Mouse (Mus musculus) heart, postnatal 25 days (tissue): ENCODE measurements around the gene Iqce. TPM values are rescaled to one million over a fixed set of nuclear protein-coding genes. Genes with fewer than 3 reads are reported as not detected.

Experiments used
- DNase-seq: peaks from one replicate; pipeline ENCODE4 v3.0.0; 2022; ENCODE audit warnings: low spot score
- intact Hi-C: fragments of 180-260 bp; cut with DNase I; formaldehyde crosslinking; loops from one replicate; pipeline ENCODE4 v1.15.1; 2025
- total RNA-seq, 2 experiments: library from RNA; stranded (reverse); gene quantifications; 2 replicates each; pipeline ENCODE4 v1.2.3; 2021

Iqce gene
- total RNA-seq, result 1 to 10 TPM; 4.5 to 7.5 TPM

DNA sequence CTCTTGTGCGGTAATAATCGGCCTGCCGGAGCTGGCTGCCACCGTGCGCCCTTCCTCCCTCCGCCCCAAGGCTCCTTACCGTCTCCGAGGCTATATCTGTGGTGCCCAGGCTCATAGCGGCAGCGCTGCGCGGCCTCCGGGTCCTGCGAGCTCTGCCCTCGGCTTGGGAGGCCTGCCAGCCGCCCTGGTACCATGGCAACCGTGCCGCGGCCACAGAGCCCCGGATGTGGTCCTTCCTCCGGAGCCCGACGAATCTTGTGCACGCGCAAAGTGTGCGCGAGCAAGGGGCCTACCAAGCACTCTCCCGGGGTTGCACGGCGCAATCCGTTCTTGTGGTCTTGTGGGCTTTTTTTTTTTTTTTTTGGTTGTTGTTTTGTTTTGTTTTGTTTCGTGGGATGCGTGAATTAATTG lies at the start of gene Iqce:
Gene Iqce (minus strand): TSS at position 276 of the 411 bp plus-strand sequence.
- peak; percentile 85 for DNase-seq
- intact Hi-C loops, result no loop called here

DNA sequence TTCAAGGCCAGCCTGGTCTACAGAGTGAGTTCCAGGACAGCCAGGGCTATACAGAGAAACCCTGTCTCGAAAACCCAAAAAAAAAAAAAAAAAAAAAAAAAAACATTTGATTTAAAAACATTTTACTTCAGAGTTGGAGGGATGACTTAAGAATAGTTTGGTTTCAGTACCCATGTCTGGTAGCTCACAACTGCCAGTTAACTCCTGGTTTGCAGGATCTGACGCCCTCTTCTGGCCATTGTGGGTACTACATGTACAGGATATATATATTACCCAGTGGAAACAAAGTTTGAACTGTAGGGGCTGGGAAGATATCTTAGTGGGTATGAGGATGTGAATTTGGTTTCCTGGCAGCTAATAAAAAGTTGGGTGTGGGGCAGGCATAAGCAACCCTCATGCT lies 48.7 kb upstream of the Iqce start:
- DNase-seq, result no peak
- intact Hi-C loops, result loop anchor here (5.0 kb wide), 1 partner anchor 76 kb away; no protein-coding TSS in a partner anchor

DNA sequence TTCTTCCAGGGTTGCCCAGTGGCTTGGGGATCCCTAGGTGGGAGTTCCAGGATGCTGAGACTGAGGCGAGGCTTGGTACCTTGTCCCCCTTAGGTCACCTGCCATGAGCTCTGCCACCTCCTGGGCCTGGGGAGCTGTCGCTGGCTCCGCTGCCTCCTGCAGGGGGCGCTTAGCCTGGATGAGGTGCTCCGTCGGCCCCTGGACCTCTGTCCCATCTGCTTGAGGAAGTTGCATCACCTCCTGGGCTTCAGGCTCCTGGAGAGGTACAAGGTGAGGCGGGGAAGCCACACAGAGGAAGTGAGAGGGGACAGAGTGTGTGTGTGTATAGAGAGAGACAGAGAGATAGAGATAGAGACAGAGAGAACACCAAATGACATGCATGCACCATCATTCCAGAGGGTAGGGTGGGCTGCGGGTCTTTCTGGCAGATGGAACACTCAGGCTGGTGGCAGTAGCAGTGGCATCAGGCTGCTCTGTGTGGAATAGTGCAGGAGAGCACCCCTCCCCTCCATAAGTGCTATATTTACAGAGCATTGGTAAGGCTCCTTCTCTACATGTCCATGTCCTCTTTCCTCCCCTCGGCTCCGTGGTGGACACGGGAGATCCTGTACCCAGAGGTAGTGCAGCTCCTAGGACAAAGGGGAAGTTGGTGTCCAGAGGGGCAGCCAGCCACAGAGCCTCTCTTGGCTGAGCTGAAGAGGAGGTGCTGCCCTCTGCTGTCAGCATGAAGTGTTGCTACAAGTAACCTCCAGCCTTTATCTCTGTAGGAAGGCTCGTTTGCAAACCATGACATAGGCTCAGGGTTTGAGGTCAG lies 47.1 kb upstream of the Iqce start:
- peak; percentile 57 for DNase-seq
- intact Hi-C loops, result loop anchor here (2.0 to 5.0 kb wide), 2 partner anchors 42 to 208 kb away; partner anchors contain the start of gene Brat1

DNA sequence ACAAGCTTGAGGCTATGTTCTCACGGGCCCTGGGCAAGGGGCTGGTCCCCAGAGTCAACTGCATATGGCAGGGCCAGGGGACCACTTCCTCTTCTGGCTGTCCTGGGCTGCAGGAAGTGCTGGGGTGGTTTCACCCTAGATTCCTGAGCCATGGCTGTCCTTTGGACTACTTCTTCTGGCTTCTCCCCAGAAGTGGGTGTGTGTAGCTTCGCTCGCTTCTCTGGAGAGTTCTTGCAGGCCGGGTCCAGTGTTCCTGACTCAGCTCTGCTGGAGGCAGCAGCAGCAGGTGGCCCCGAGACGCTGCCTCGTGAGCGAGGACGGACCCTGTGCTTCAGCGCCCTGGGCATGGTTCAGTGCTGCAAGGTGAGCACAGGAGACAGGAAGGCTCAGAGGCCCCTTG lies 46.2 kb upstream of the Iqce start:
- intact Hi-C loops, result loop anchor here (2.0 to 5.0 kb wide), 2 partner anchors 41 to 208 kb away; partner anchors contain the start of gene Brat1

DNA sequence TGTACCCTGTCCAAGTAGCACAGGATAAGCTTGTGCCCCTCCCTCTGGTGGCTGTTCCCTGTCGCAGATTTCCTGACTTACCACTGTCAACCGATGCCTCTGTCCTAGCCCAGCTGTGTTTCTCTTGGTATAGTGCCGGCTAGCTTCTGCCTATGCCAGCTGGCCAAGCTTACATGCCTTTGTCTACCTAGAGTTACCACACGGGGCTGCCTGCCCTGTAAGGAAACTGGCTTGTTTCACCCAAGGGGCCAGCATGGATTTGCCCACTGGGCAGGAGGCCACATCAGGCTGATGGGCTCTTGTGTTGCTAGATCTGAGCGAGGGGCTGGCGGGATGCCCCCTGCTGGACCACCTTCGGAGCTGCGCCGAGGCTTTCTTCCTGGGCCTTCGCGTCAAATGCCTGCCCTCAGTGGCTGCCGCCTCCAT lies 41.5 kb upstream of the Iqce start:
- DNase-seq, result no peak
- intact Hi-C loops, result no loop called here

More for the DNA sequence above, 46.2 kb upstream of the Iqce start:
- DNase-seq, result no peak

DNA sequence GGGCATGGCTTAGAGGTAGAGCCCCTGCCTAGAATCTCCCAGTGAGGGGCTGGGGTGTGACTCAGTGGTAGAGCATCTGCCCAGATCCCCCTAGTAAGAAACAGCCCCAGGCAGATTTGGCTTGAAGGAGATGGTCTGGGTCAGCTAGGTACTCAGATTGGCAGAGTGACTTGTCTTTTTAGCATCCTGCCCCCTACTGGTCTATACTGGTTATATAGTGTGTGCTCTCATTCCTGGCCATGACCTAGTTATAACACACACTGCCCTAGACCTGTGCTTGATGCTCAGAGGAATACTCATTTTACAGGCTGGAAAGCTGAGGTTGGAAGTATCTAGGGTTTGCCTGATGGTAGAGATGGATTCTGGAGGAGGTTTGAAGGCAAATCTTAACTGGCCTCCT lies 39.7 kb upstream of the Iqce start:
- DNase-seq, result no peak
- intact Hi-C loops, result no loop called here

DNA sequence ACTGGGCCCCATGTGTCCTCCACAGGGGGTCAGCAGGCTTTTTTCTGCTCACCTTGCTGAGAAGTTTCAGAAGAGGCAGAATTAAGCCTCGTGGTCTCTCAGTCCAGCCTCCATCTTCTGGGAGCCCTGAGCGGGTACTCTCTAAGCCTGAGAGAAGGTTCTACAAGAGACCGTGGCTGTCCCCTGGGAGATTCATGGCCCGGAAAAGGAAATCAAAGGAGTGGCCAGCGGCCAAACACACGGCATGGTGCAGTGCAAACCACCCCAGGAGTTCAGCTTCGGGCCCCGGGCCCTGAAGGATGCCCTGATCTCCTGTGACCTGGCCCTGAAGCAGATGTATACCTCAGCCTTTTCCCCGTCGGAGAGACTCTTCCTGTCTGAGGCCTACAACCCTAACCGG lies 38.9 kb upstream of the Iqce start:
- DNase-seq, result no peak

DNA sequence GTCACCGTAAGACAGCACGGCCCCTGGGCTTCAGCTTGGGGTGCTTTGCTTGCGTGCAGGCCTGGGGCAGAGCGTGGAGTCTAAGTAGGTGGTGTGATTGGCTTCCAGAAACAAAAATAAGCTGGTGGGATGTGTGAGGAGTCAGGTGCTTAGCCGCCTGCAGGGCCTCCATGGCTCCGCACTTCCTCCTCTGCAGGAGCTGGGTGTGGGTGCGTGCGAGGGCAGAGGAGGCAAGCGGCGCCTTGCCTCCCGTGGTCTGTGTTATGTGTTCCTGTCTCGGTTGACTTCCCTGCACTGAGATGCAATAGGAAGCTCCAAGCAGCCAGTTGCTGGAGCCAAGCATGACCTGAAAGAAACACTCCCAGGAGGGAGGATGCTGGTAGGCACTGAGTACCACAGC lies 37.6 kb upstream of the Iqce start:
- intact Hi-C loops, result no loop called here
- no peak for DNase-seq

More for the DNA sequence above, 38.9 kb upstream of the Iqce start:
- intact Hi-C loops, result no loop called here

DNA sequence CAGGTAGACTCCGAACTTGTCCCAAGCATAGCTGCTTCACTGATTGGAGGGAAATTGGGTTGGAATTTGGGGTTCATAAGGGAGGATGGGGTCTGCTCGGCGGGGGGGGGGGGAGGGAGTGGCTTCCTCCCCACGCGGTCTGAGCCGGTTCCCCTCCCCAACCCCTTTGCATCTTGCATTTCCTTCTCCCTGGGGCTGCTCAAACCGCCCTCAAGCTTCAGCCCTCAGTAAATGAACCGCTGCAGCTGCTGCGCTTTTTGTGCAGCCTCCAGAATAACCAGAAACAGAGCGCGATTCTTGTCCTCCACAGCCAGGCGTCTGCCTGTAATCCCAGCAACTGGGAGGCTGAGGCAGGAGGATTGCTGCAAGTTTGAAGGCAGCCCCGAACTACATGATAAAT lies 34.0 kb upstream of the Iqce start:
- intact Hi-C loops, result no loop called here
- DNase-seq, result no peak

DNA sequence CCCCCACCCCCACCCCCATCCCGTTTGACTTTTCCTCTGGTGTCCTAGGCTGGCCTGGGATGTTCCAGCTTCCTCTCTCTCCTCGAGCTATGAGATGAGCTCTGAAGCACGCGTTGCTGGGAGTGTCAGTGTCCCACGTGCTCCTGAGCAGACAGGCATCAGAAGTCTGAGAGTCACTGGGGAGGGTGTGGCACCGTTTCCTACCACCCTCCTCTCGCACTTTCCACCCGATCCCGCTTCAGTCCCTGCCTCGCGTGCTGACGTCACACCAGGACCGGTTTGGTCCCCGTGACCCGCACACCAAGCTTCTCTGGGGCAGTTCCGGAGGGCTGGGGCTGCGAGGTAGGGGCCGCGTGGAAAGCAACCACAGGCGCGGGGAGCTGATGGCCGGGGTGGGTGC lies 33.1 kb upstream of the Iqce start:
- no peak for DNase-seq
- intact Hi-C loops, result no loop called here

DNA sequence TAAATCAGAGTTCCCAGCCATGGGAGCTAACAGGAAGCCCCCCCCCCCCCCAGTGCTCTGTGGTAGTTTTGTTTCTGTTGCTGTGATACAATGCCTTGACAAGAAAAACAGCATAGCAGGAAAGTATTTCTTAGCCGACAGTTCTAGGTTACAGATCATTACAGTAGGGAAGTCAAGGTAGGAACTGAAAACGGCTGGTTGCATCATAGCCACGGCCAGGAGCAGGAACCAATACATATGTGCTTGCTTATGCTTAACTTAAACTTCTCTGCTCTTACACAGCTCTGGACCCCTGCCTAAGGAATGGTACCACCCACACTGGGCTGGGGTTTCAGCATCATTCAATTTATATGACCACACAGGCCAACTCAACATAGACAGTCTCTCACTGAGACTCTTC lies 31.2 kb upstream of the Iqce start:
- no peak for DNase-seq
- intact Hi-C loops, result no loop called here

DNA sequence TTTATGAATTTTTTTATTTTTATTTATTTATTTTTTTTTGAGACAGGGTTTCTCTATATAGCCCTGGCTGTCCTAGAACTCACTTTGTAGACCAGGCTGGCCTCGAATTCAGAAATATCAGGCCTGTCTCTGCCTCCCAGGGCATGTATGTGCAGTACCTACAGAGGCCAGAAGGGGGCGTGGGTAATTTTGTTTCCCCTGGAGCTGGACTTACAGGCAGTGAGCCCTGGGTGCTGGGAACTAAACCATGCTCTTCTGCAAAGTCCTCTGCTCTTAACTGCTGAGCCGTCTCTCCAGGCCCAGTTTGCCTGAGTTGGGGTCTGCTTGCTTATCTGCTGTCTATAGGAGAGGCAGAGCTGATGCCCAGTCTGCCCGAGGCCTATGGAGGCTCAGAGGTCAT lies 30.0 kb upstream of the Iqce start:
- no peak for DNase-seq
- intact Hi-C loops, result no loop called here

DNA sequence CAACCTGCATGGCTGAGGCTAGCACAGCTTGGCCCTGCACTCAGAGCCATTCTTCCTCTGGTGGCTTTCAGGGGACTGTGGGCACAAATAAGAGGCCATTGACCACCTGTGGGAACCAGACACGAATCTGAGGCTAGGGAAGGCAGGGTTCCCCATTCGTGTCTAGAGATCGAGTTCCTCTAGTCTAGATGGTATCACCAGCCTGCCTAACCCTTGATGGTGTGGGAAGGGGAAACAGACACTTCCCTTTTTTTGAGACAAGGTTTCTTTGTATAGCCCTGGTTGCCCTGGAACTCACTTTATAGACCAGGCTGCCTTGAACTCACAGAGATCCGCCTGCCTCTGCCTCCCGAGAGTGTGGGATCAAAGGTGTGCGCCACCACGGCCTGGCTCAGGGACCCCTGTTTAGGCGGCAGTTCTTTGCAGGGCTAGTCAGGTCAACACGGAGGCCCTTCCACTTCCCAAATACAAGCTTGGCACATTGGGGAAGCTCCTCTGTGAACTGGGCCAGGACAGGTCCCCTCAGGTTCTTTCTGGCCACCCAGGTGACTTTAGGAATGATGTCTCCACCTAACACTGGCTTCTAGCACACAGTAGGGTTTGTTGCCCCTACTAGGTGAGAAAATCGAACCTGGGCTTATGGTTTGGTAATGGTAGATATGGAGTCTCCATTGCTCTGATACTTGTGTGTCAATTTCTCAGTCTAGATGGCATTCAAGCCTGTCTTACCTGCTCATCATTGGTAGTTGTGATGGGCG lies 29.0 kb upstream of the Iqce start:
- no peak for DNase-seq
- intact Hi-C loops, result no loop called here

DNA sequence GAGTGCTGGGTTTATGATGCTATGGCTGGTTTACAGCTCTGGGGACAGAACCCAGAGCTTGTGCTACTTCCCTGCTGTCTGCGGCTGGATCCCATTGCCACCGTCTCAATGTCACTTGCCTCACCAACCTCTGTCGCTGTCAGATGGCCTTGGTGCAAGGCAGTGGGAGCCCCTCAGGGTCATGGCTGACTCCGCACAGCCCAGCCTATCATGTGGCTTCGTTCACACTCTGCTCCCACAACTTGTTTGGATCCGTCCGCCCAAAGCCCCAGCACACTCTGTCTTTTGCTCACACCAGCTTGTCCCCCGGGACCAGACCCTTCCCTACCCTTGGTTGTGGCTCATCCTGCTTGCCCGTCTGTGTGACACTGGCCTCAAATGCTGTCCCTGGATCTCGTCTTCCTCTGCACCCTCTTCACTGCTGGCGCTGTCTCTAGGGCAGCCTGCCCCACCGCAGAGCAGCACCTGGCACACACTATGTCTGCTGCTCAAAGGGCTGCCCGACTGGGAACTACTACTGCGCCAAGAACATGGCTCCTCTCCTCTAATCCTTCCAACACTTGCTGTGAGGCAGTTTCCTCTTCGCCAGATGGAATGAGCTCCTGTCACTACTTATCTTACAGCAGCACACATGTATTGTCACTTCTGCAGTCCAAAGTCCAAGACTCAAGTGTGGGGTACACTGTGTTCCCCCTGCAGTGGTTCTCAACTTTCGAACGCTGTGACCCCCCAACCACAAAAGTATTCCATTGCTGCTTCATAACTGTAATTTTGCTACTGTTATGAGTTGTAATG lies 25.0 kb upstream of the Iqce start:
- intact Hi-C loops, result no loop called here
- no peak for DNase-seq

DNA sequence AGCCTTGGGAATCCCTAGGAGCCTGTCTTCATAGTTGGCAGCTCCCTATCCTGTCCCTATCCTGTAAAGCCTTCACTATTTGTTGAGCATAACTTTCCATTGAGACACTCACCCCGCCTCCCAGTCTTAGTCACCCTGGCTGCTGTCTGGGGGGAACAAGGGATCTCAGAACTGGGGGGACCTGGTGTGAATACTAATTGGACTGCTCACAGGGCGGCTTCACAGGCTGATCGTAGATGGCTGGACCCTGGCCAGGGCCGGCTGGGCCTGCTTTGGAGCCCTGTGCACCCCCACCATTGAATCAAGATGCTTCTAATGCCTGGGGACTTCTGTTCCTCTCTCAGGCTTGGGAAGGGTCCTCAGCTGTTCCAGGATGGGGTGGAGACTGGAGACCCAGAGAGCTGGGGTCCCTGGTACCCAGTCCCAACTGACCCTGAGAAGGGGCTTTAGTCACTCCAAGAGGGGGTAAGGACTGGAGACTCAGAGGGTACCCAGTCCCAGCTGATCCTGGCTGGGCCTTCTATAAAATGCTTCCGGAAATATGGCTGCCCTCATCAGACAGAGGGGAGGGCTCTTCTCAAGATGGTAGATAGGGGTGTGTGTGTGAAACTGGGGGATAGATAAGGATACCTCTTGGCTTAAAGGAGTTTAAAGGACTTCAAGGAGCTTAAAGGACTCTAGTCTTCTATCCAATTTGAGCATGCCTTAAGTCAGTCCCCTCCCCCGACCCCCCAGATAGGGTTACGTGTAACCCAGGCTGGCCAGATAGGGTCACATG lies 24.1 kb upstream of the Iqce start:
- intact Hi-C loops, result no loop called here
- DNase-seq, result no peak

DNA sequence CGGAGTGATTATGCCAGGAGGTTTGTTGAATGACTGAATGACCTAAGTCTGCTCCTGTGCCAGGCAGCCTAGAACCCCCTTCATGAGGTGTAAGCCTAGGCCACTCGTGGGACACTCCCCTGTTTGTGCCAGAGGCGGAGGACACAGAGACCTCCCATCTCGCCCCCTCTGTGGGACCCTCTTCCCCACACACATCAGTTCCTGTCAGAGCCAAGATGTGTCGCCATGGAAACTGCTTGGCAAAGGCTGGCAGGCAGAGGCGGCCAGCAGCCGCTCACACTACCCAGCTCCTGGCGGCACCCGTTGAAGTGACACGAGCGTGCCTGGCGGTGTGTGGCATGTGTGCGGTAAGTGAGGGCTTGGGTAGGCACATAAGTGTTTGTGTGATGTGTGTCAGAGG lies 21.6 kb upstream of the Iqce start, which contains the start of gene Amz1:
Gene Amz1 (plus strand): TSS at position 306 of the 400 bp plus-strand sequence.
- no peak for DNase-seq
- intact Hi-C loops, result no loop called here

DNA sequence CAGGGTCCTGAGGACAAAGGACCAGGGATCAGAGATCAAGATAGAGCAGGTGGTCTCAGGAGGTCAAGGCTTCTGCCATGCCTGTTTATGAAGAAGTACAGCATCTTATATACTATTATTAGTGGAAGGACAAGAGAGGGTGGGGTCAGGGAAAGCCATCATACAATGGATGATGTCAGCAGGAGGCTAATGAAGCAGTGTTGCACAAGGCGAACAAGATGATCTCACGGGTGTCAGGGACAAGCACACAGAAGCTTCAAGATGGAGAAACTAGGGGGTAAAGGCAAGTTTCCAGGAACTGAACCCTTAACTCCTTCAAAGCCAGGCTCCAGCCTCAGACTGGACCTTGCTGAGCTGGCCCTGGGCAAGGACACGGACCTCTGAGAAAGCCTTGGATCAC lies 19.9 kb upstream of the Iqce start:
- no peak for DNase-seq
- intact Hi-C loops, result no loop called here

DNA sequence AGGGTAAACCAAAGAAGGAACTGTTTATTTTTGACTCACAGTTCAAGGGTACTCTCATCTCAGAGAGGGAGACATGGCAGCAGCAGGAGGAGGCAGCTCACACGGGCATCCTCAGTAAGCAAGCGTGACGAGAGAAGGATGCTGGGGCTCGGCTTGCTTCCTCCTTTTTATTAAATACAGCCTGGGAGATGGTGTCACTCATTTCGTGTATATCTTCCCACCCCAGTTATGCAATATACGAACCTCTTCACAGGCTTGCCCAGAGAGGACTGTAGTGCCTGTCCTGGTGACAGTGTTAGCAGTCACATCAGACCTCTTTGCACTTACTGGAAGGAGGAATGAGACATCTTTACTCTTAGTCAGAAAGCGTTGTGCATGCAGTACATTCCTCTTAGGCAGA lies 18.6 kb upstream of the Iqce start:
- no peak for DNase-seq
- intact Hi-C loops, result no loop called here

DNA sequence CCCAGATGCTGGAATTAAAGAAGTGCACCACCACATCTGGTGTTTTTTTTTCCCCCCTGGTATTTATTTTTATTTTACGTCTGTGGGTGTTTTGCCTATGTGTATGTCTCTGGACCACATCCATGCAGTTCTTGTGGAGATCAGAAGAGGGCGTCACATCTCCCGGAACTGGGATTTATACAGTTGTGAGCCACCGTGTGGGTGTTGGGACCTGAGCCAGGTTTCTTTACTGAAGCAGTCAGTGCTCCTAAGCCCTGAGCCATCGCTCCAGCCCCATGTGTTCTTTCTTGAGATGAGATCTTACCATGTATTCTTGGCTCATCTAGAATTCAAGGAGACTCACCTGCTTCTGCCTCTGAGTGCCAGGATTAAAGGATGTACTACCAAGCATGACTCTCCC lies 8.9 kb upstream of the Iqce start:
- intact Hi-C loops, result no loop called here

DNA sequence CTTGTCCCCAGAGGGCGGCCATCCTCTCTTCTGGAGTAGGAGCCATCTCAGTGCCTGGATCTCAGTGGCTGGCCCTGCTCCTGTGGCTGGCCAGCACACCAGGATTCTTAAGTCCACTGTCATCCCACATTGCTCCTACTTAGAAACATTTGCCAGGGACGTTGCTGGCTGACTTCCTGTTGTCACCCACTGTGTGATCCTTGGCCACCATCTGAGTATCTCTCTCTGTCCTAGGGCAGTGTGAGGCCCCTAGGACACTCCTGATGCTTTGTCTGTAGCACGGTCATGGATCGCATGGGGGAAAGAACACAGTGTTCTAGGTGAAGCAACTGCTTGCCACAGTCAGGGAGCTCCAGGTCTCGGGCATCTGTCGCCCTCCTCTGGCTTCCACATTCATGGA lies 8.1 kb upstream of the Iqce start:
- DNase-seq, result no peak
- intact Hi-C loops, result no loop called here

More for the DNA sequence above, 8.9 kb upstream of the Iqce start:
- no peak for DNase-seq
